Mouse (Mus musculus): ENCODE data around the gene Dennd1a. TPM values are rescaled to one million over a fixed set of nuclear protein-coding genes. Genes with fewer than 3 reads are reported as not detected.
A peak's percentile ranks its signal among the peaks of the same experiment; 100 is the strongest.

Gene Dennd1a
- total RNA-seq, 1 experiment from 2014 or later, result 35.3 TPM

DNA sequence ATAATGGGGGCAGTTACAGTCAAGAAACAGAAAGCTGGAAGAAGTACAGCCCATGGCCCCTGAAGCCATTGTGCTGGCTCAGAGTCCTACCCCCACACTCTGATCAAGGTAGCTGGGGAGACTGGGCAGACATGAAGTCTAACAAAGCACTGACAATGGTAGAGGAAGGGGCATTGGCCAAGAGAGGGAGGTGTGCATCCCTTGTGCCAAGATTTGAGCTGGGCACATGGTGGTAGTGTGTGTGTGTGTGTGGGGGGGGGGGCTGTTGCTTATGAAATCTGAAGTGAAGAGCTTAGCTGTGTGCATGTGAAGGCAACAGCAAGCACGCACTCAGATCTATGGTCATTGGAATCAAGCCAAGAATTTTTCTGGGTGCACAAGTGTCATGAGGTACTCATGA is 272.5 kb downstream of the Dennd1a start:
- ATAC-seq (ENCODE audit: extremely low read depth, insufficient number of reproducible peaks, low FRiP score, poor library complexity, severe bottlenecking), result no peak

DNA sequence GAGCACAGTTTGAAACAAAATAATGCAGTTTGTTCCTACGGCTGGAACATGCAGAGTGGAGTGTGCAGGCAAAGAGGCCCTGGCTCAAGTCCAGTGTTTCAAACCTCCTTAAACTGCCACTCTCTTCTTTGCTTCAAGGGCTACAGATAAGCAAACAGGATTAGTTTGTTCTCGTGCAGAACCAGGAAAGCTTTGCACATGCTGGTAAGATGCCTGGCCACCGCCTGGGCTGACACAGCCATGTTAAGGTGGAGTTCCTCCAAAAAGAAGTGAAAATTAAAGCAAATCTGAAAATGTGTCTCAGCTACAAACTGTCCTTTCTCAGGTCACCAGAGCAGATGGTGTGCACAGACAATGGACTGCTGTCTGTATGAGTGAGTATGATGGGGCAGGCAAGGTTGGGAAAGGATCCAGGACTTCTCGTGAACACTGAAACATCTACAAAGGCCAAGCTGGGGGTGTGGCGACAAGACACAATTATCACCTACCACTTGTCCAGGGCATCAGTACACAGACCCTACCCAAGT is 273.3 kb downstream of the Dennd1a start:
- ATAC-seq (ENCODE audit: extremely low read depth, insufficient number of reproducible peaks, low FRiP score, poor library complexity, severe bottlenecking), result no peak

- ATAC-seq (ENCODE audit: extremely low read depth, insufficient number of reproducible peaks, low FRiP score, poor library complexity, severe bottlenecking), result no peak
Observed at GRCm38 (mm10) chr2:38007238-38007637, 280.0 kb downstream of the Dennd1a start.

- ATAC-seq (ENCODE audit: extremely low read depth, insufficient number of reproducible peaks, low FRiP score, poor library complexity, severe bottlenecking), result no peak
Observed at GRCm38 (mm10) chr2:38003183-38003680, 284.0 kb downstream of the Dennd1a start.

- no peak for ATAC-seq (ENCODE audit: extremely low read depth, insufficient number of reproducible peaks, low FRiP score, poor library complexity, severe bottlenecking)
Observed at GRCm38 (mm10) chr2:38001004-38001403, 286.2 kb downstream of the Dennd1a start.

GRCm38 (mm10) chr2:37997966-37998365 is 289.2 kb downstream of the Dennd1a start:
- no peak for ATAC-seq (ENCODE audit: extremely low read depth, insufficient number of reproducible peaks, low FRiP score, poor library complexity, severe bottlenecking)

GRCm38 (mm10) chr2:37989091-37989490 is 298.1 kb downstream of the Dennd1a start:
- ATAC-seq (ENCODE audit: extremely low read depth, insufficient number of reproducible peaks, low FRiP score, poor library complexity, severe bottlenecking), result no peak

GRCm38 (mm10) chr2:37988301-37988700 is 298.9 kb downstream of the Dennd1a start:
- no peak for ATAC-seq (ENCODE audit: extremely low read depth, insufficient number of reproducible peaks, low FRiP score, poor library complexity, severe bottlenecking)

- no peak for ATAC-seq (ENCODE audit: extremely low read depth, insufficient number of reproducible peaks, low FRiP score, poor library complexity, severe bottlenecking)
Observed at GRCm38 (mm10) chr2:37985690-37986222, 301.4 kb downstream of the Dennd1a start.

DNA sequence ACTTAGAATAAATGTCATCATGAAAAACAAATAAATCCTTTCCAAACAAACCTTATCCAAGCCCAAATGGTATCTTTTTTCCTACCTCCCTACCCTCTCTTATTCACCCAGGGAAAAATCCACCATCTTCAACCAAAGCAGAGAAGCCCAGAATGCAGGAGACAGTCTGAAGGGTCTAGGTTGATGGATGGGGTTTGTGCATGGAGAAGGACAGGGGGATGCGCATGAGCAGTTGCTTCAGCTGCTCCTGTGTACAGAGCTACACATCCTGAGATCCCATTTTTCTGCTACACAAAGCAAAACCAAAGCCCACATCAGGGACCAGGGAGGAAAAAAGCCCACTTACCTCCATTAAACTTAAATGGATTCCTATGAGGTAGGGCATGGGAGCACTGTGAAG is 304.5 kb downstream of the Dennd1a start:
- no peak for ATAC-seq (ENCODE audit: extremely low read depth, insufficient number of reproducible peaks, low FRiP score, poor library complexity, severe bottlenecking)

GRCm38 (mm10) chr2:37981562-37982403 is 305.4 kb downstream of the Dennd1a start:
- peak; percentile 66; the same call in 1 of the 2 replicates for ATAC-seq (ENCODE audit: extremely low read depth, insufficient number of reproducible peaks, low FRiP score, poor library complexity, severe bottlenecking)

DNA sequence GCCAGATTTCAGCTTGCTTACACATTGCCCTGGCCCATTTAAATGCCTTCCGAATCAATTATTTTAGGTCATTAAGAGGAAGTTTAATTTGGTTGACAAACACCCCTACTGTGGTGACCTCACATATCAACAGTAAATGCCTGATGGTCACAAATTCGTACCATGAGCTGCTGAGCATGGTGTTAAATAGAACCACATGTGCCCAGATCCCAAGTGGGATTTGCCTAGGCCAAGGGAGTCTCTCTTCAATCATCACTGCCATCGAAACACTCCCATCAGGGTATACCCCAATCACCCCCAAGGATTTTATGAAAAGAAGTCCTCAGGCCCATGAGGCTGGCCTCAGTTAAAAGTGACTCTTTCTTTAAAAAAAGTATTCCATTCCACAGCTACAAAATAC is 313.0 kb downstream of the Dennd1a start:
- ATAC-seq (ENCODE audit: extremely low read depth, insufficient number of reproducible peaks, low FRiP score, poor library complexity, severe bottlenecking), result no peak

DNA sequence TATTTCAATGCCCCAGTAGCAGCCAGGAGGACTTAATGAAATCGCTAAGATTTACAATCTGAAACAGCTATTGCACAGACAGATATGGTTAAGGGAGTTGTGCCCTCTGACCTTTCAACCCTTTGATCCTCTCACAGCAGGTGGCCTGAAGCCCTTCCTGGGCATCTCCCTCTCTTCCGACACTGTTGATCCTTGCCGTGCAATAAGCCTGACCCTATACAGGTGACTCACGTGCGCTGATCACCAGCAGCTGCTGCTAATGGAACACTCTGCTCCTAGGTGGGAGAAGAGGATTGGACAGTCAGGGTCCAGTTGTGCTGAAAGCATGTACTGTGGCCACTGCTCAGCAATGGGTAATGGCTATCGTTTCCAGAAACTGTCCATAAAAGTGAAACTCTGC is 314.6 kb downstream of the Dennd1a start:
- no peak for ATAC-seq (ENCODE audit: extremely low read depth, insufficient number of reproducible peaks, low FRiP score, poor library complexity, severe bottlenecking)

- ATAC-seq (ENCODE audit: extremely low read depth, insufficient number of reproducible peaks, low FRiP score, poor library complexity, severe bottlenecking), result no peak
Observed at GRCm38 (mm10) chr2:37971726-37972125, 315.5 kb downstream of the Dennd1a start.

- ATAC-seq (ENCODE audit: extremely low read depth, insufficient number of reproducible peaks, low FRiP score, poor library complexity, severe bottlenecking), result no peak
Observed at GRCm38 (mm10) chr2:37969713-37970485, 317.3 kb downstream of the Dennd1a start.

DNA sequence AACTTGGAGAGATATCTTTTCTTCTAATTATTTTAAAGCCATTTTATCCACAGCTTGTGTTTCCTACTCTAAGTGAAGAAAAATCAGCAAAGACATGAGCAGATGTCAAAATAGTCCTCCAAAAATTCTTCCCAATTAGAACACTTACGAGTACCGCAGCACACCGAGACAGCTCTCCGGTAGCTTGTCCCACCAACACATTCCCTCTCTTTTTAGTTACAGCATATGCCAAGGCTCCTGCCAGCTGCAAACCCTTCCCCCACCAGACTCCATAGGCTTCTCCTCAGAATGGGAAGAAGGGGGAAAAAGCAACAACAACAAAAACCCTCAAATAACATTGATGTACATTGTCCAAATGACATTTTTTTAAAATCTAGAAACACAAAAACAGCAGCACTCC is 322.7 kb downstream of the Dennd1a start:
- ATAC-seq (ENCODE audit: extremely low read depth, insufficient number of reproducible peaks, low FRiP score, poor library complexity, severe bottlenecking), result no peak

- no peak for ATAC-seq (ENCODE audit: extremely low read depth, insufficient number of reproducible peaks, low FRiP score, poor library complexity, severe bottlenecking)
Observed at GRCm38 (mm10) chr2:37963362-37963761, 323.8 kb downstream of the Dennd1a start.

DNA sequence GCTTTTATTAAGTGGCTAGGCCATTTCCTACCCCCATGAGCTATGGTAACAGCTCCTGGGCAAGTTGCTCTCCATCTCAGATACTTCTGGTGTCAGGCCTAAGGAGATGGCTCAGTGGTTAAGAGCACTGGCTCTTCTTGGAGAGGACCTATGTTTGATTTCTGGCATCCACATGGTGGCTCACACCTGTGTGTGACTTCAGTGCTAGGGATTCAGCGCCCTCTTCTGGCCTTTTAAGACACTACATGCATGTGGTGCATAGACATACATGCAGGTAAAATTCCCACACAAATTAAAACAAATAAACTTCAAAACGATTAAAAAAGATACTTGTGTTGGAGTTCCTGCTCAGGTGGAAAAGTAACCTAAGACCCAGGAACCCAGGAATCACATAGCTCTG is 338.8 kb downstream of the Dennd1a start:
- ATAC-seq (ENCODE audit: extremely low read depth, insufficient number of reproducible peaks, low FRiP score, poor library complexity, severe bottlenecking), result no peak

DNA sequence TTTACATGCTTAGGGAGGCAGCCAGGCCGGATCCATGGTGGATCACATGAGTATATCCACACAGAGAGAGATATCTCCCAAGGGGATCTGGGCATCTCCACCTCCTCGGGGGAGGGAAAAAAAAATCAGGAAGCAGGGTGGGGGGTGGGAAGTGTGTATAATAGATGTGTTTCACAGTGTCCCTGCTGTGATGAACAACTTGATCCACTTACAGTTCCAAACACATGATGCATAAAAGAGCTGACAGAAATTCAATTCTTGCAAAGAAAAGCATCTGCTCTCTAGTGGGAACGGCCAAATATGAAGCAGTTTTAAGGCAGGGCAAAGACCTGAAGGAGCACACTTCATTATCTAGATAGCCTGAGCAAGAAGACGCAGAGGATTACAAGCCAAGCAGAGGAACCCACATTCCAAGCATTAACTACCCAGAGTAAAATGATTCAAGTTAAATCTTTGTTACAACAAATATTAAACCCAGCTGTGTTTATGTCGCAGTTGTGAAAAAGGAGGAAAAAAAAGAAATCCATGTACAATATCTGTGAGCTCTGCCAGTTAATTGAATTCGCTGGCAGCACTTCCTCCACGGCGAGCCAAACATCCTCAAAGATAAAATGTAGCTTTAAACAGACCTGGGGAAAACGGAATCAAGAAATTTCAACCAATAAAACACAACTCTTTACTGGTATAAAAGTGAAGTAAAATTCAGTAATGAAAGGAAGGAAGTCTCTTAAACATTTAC is 341.4 kb downstream of the Dennd1a start:
- ATAC-seq (ENCODE audit: extremely low read depth, insufficient number of reproducible peaks, low FRiP score, poor library complexity, severe bottlenecking), result no peak

Measured in neutrophil, adult 5-6 weeks (primary cell).